Mouse (Mus musculus): ENCODE measurements around the gene Acly.
A peak's percentile ranks its signal among the peaks of the same experiment; 100 is the strongest.
"Not testable (repeated sequence)": the region's sequence is repeated elsewhere in the genome, so short reads cannot be mapped to it uniquely, and the experiment has no call there.

The Acly gene

DNA sequence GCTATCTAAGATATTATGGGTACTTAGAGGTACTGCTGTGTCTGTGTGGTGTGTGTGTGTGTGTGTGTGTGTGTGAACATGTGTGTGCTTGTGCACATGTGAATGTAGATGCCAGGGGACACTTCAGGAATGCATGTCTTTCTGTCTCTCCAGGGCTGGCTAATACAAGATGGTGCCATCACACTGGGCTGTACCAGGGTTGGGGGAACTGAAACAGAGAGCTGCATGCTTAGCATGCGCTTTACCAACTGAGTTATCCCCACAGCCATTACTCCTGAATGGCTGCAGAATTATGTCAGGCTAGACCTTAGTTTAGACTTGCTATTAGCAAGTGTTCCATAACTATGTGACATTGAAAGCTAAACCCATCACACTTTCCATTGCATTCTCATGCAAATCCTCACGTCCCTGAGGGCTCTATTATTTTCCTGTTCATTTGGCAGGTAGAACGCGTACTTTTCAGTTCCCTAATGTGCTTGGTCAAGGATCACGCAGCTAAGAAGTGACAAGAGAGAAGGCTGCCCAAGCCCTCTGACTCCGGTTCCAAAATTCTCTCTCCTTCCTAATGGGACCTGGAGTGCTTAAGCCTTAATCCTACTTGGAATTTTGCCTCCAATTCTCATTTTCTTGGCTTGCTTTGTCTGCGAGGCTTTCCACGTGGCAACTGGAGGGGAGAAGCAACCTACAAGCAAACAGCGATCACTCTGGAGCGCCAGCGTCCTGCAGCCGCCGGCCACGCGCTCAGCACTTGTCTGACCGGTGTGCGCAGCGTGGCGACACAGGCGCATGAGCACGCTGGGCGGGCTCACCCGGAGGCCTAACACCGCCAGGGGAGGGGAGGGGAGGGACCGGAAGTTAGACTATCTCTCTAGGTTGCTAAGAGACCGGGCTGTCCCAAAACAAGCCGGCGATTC is 17.3 kb upstream of the Acly start, which contains the start of gene Ttc25:
TSS of gene Ttc25 (plus strand) at position 776 of the 914 bp plus-strand sequence.
- peak; percentile 92 to 96 for DNase-seq

DNA sequence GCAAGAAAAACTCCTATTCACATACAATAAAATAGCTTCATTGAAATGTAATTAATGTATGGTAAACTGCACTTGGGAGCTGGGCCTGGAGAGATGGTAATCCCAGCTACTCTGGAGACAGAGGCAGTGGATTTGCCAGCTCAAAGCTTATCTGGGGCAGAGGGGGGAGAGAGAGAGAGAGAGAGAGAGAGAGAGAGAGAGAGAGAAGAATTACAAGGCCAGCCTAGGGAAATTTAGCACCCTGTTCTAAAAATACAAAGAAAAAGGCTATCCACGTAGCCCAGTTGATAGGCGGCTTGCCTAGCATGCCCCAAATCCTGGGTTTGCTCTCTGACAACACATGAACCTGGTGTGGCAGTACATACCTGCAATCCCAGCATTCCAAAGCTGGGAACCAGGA is 13.8 kb upstream of the Acly start:
- no peak for DNase-seq

GRCm38 (mm10) chr11:100540966-100541365 is 13.2 kb upstream of the Acly start:
- no peak for DNase-seq

DNA sequence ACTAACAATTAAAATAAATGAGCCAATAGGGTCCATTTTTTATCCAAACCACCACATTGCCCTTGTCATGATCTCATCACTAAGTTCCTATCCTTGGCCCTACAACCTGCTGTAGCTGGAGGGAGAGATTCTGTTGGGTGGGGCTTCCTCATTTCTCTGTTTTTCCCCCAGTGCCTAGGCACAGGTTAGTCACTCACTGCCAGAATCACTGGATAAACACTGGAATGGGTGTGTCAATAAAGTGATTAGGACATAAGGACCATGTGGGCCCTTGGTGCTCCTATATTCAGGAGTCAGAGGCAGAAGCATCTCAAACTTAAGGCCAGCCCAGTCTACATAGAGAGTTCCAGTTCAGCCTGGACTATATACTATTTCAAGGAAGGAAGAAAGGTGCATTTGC is 8.7 kb upstream of the Acly start:
- DNase-seq, result no peak

DNA sequence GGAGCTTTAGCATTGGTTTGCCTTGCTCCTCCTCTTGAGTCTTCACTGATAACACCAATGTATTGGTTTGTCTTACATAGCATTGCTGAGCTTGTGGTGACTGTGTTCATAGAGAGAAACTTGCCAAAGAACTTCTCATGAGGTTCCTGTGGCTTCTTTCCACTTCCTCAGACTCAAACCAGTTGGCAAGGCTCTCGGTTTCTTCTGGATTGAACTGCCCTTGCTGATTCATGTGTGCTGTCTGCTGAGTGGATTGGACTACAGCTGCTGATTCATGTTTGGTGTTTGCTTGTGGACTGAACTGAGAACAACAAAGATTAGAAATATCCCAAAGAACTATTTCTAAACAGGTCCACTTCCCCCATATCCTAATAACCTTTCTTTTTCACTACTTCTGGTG is 8.2 kb upstream of the Acly start:
- no peak for DNase-seq

GRCm38 (mm10) chr11:100534821-100535220 is 7.0 kb upstream of the Acly start:
- DNase-seq, result not testable (repeated sequence)

DNA sequence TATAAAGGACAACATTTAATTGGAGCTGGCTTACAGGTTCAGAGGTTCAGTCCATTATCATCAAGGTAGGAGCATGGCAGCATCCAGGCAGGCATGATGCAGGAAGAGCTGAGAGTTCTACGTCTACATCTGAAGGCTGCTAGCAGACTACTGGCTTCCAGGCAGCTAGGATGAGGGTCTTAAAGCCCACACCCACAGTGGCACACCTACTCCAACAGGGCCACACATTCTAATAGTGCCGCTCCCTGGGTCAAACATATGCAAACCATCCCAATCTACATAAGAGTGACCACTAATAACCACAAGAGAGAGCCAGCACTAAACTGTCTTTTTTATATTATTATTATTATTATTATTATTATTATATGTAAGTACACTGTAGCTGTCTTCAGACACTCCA is 6.6 kb upstream of the Acly start:
- DNase-seq, result not testable (repeated sequence)

GRCm38 (mm10) chr11:100533871-100534270 is 6.1 kb upstream of the Acly start:
- DNase-seq, result no peak

- no peak for DNase-seq
These were observed 770 bp upstream of the Acly start for GRCm38 (mm10) chr11:100528375-100529165.

DNA sequence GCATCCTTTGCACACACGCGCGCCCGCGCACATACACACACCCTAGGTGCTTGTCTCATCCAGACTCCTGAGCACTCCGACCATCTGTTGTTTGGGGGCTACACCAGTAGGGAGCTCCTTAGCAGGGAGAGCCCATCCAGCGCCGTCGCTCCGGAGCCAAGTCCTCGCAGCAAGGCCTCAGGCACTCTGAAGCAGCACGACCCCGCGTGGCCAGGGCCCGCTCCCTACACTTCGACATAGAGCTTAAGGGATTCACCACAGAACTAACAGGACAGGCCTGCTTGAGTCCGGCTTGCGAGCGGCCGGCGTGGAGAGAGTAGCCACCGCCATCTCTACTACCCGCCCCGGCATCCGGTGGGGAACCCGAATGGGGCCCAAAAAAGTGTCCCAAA is 738 bp downstream of the Acly start:
- peak; percentile 64 to 66 for DNase-seq

DNA sequence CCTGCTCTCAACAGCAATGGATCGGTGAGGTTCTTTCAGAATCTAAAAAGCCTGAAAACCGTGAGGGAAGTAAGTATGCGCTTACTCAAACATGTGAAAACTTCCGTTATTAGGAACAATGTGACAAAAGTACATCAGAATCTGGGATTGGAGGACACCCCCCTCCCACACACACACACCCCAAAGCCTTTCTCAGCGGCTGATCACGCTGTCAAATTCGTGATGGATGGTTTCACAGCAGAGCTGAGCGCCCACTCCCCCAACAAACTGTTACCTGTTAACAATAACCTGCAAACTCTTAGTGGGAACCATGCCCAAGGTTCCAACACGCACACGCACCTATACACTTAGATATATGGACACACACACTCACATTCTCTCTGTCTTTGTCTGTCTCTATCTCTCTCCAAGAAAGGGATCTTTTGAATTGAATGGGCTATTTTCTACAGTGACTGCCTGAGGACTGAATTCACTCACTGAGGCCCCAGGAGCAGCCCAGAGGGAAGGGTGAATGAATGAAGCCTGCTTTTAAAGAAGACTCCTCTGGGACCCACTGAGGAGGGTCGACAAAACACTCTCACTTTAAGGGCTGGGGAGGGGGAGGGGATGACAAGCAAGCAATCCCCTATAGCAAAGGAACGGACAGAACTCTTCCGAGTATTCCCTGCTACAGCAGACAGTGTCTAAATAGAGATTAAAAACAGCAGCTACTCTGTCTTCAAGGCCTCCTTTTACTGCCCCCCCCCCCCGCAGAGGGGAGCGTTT is 1.6 kb downstream of the Acly start:
- DNase-seq, result no peak

- DNase-seq, result peak; percentile 53 to 68
These were observed 2.7 kb downstream of the Acly start for GRCm38 (mm10) chr11:100524987-100525630.

DNA sequence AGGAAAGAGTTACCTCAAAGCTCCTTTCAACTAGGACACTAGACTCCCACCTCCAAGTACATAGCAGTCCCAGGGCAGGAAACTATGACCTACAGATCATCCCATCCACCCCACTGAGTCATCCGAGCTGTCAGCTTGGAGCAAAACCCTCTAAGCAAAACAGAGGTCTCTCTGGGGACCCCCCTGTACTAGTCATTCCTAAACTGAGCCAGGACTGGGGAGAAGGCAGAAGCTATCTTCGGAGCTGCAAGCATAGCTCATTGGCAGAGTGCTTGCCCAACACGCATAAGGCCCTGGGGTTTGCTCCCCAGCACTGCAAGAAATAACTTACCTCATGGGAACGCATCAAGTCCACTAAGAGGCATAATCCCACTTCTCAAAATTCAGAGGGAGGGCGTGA is 3.4 kb downstream of the Acly start:
- DNase-seq, result no peak

DNA sequence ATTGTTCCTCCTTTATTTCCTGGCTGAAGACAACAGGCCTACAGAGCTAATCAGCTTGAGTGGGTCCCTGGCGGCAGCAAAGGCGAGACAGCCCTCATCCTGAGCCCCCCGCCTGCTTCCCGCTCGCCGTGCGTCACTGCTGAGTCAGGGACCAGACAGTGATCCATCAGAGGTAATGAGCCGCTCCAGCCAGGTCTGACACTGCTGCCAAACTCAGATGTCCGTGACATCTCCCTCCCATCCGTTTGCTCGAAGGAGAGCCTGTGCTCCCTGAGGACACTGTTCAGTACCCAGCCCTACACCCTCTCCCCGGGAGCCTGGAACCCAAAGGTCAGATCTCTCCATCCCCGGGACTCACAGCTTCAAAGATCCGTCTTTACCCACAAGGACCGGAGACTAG is 7.0 kb downstream of the Acly start:
- DNase-seq, result no peak

DNA sequence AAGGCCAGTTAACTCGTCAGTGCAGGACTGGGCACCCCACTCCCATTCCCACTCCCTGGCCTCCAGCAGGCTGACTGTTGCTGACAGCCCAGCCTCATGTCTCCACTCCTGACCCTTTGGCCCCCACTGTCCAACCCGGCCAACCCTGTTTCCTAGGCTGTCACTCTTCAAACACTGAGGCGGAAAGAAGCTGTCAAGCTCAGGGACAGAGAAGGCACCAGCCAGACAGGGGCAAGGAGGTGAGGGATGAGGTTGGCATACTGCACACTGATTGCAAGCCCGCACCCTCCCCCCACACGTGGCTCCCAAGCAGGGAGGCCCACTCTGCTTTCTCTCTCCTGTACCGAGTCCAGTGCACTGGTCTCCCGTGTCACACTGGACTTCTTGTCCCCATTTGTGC is 8.6 kb downstream of the Acly start:
- DNase-seq, result no peak

- no peak for DNase-seq
These were observed 9.6 kb downstream of the Acly start for GRCm38 (mm10) chr11:100518188-100518591.

DNA sequence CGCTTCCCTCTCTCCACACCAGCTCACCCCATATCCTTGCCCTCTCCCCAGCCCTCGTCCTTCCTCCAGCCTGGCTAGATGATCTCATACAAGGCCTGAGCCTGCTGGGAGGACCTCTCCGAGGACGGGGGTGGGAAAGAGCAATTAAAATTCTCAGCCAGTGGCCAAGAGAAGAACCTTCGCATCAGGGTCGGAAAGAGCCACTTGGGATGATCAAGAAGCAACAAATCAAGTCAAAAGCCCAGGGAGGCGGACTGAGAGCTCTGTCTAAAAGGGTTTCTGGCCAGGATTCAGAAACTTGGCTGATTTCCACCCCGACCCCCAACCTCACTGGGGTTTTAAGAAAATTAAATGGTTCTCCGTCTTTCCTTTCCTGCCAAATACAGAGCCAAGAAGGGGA is 11.5 kb downstream of the Acly start:
- DNase-seq, result no peak

- DNase-seq, result no peak
These were observed 12.0 kb downstream of the Acly start for GRCm38 (mm10) chr11:100515789-100516188.

DNA sequence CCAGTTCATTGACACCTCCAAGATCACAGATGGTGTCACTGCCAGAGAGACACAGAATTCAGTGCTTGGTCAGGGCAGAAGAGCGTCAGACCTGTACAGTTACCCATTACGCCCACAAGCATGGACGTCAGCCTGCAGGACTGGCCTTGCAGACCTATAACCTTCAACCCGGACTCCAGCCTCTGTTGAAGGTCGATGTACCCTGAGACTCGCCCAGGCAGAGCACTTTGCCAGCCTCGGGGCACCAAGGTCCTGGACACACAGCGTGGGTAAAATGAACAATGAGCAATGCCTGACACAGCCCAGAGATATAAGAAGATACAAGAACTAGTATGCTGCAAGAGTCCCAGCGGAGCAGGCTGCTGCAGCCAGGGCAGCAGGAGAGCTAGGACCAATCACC is 12.7 kb downstream of the Acly start:
- no peak for DNase-seq

- DNase-seq, result no peak
These were observed 14.1 kb downstream of the Acly start for GRCm38 (mm10) chr11:100513716-100514115.

- DNase-seq, result no peak
These were observed 15.4 kb downstream of the Acly start for GRCm38 (mm10) chr11:100512384-100512783.

GRCm38 (mm10) chr11:100510556-100510955 is 17.2 kb downstream of the Acly start:
- no peak for DNase-seq

- no peak for DNase-seq
These were observed 21.8 kb downstream of the Acly start for GRCm38 (mm10) chr11:100505997-100506396.

All from lung, adult 18-20 months (tissue).